Mouse (Mus musculus) stomach, postnatal 0 days (tissue): Measurements from ENCODE around the gene Cep162. TPM values are rescaled to one million over a fixed set of nuclear protein-coding genes. Genes with fewer than 3 reads are reported as not detected.

ENCODE experiments used
- ATAC-seq: fragments of 200-750 bp; cut with Nextera tagmentation; 2 replicates; pipeline ENCODE4 v1.8.0; 2017; ENCODE audit not compliant: low FRiP score, low TSS enrichment
- DNase-seq: peaks from one replicate; pipeline ENCODE4 v3.0.0-alpha.2; 2016; ENCODE audit warnings: low spot score
- H3K27ac ChIP-seq: fragments of 300-500 bp; sonication (generic); replicated peaks from 2 replicates; pipeline ENCODE4 v1.5.1; 2014; ENCODE audit warnings: mild to moderate bottlenecking, control low read depth
- H3K27me3 ChIP-seq: fragments of 300-500 bp; sonication (generic); 2 replicates; pipeline ENCODE4 v1.6.1; 2014; ENCODE audit warnings: low read length; ENCODE audit not compliant: control insufficient read depth, insufficient read depth
- H3K36me3 ChIP-seq: fragments of 300-500 bp; sonication (generic); 2 replicates; pipeline ENCODE4 v1.6.1; 2014; ENCODE audit warnings: low read length, mixed read lengths; ENCODE audit not compliant: control insufficient read depth, insufficient read depth
- H3K4me1 ChIP-seq: fragments of 300-500 bp; sonication (generic); replicated peaks from 2 replicates; pipeline ENCODE4 v1.6.1; 2014; ENCODE audit warnings: antibody characterized with exemption; ENCODE audit not compliant: control insufficient read depth, insufficient read depth
- H3K4me2 ChIP-seq: fragments of 300-500 bp; sonication (generic); replicated peaks from 2 replicates; pipeline ENCODE4 v1.6.1; 2014; ENCODE audit warnings: low read depth, mild to moderate bottlenecking, control low read depth, moderate library complexity
- H3K4me3 ChIP-seq: fragments of 300-500 bp; sonication (generic); 2 replicates; pipeline ENCODE4 v1.5.1; 2014; ENCODE audit warnings: low read depth, low read length, control low read depth
- H3K9ac ChIP-seq: fragments of 300-500 bp; sonication (generic); 2 replicates; pipeline ENCODE4 v1.6.1; 2014; ENCODE audit warnings: mild to moderate bottlenecking, low read length, control low read depth, mixed read lengths
- H3K9me3 ChIP-seq: fragments of 300-500 bp; sonication (generic); 2 replicates; pipeline ENCODE4 v1.6.1; 2016; ENCODE audit warnings: low read length; ENCODE audit not compliant: control insufficient read depth
- CTCF ChIP-seq: IDR thresholded peaks from 2 replicates; pipeline ENCODE4 v1.5.1; 2016; ENCODE audit warnings: antibody characterized with exemption, low read depth, mild to moderate bottlenecking, moderate library complexity
- EP300 ChIP-seq: optimal IDR thresholded peaks from 2 replicates; pipeline ENCODE3; 2016; ENCODE audit warnings: antibody characterized with exemption
- WGBS: fragments of 180-500 bp; shearing (Covaris S2); extraction: QIAGEN DNeasy Blood & Tissue Kit; methylation state at CpG from one replicate; pipeline ENCODE4 v1.1.7; 2014; 5-methylcytosine and 5-hydroxymethylcytosine counted together
- polyA plus RNA-seq: library from polyadenylated mRNA; unstranded; fragments of >200 nt; fragmentation: Nextera tagmentation; extraction: Ambion mirVana; gene quantifications from 2 replicates; pipeline ENCODE4 v1.2.1, GENCODE M21; 2015

Gene Cep162
- polyA plus RNA-seq, 1 experiment from 2014 or later = 1.8 TPM

GRCm38 (mm10) chr9:87247678-87248077 lies 7.7 kb downstream of the Cep162 start:
- Histone ChIP-seq H3K4me3 (no peak overlapping the region), H3K27ac (no peak overlapping the region), H3K27me3 (no peaks in the 10 kb centered on the region), H3K9me3 (no peaks in the 10 kb centered on the region), H3K36me3 (no peaks in the 10 kb centered on the region; the same call in 1 of the 2 replicates), H3K4me2 (no peak overlapping the region), H3K4me1 (no peaks in the 10 kb centered on the region), H3K9ac (no peak overlapping the region)
- DNase-seq (no peak), ATAC-seq (no peak)
- TF ChIP-seq CTCF (no peak), EP300 (no peak)
- 81% methylated on average over 1 of the region's 1 CpGs for WGBS

- DNase-seq (no peak), ATAC-seq (no peak)
- no peaks in the 10 kb centered on the region for H3K9me3 ChIP-seq
- H3K9ac ChIP-seq = no peak overlapping the region
- no peak overlapping the region for H3K27ac ChIP-seq
- TF ChIP-seq CTCF (no peak), EP300 (no peak)
- H3K27me3 ChIP-seq = no peaks in the 10 kb centered on the region
- no peak overlapping the region for H3K4me3 ChIP-seq
- WGBS = 75% methylated on average over 4 of the region's 4 CpGs
- H3K36me3 ChIP-seq = 0 out of 2 replicates have a peak, but pooled peaks cover 4% of the 10 kb centered on the region
- H3K4me2 ChIP-seq = no peak overlapping the region
- H3K4me1 ChIP-seq = no peaks in the 10 kb centered on the region
Measured at GRCm38 (mm10) chr9:87213204-87213603, 42.1 kb downstream of the Cep162 start.

- H3K4me2 ChIP-seq = no peak overlapping the region
- no peaks in the 10 kb centered on the region for H3K27me3 ChIP-seq
- peak; percentile 17 for DNase-seq
- H3K4me3 ChIP-seq = no peak overlapping the region
- no peak for TF ChIP-seq EP300
- TF ChIP-seq CTCF = no peak
- ATAC-seq = no peak
- no peak overlapping the region for H3K9ac ChIP-seq
- no peak overlapping the region for H3K27ac ChIP-seq
- no peaks in the 10 kb centered on the region for H3K9me3 ChIP-seq
- 81% methylated on average over 9 of the region's 9 CpGs for WGBS
- H3K4me1 ChIP-seq = no peaks in the 10 kb centered on the region
- H3K36me3 ChIP-seq = 0 out of 2 replicates have a peak, but pooled peaks cover 8% of the 10 kb centered on the region
Measured at GRCm38 (mm10) chr9:87210830-87211339, 44.5 kb downstream of the Cep162 start.

- 92% methylated on average over 6 of the region's 6 CpGs for WGBS
- TF ChIP-seq CTCF (no peak), EP300 (no peak)
Measured at GRCm38 (mm10) chr9:87202431-87202830, 52.9 kb downstream of the Cep162 start.

GRCm38 (mm10) chr9:87200919-87201318 lies 54.4 kb downstream of the Cep162 start:
- H3K27ac ChIP-seq = no peak overlapping the region
- H3K4me1 ChIP-seq = no peaks in the 10 kb centered on the region
- peaks cover 6% of the 10 kb centered on the region; the same call in 1 of the 2 replicates for H3K36me3 ChIP-seq
- no peaks in the 10 kb centered on the region for H3K27me3 ChIP-seq
- no peak for ATAC-seq
- TF ChIP-seq CTCF (no peak), EP300 (no peak)
- no peak overlapping the region for H3K4me3 ChIP-seq
- no peak overlapping the region for H3K9ac ChIP-seq
- H3K4me2 ChIP-seq = no peak overlapping the region
- no peak for DNase-seq
- 89% methylated on average over 4 of the region's 4 CpGs for WGBS
- no peaks in the 10 kb centered on the region for H3K9me3 ChIP-seq

More at GRCm38 (mm10) chr9:87202431-87202830, 52.9 kb downstream of the Cep162 start:
- Histone ChIP-seq H3K27me3 (no peaks in the 10 kb centered on the region), H3K4me3 (no peak overlapping the region), H3K9me3 (no peaks in the 10 kb centered on the region), H3K36me3 (peaks cover 12% of the 10 kb centered on the region; the same call in 1 of the 2 replicates), H3K9ac (no peak overlapping the region), H3K27ac (no peak overlapping the region), H3K4me1 (no peaks in the 10 kb centered on the region), H3K4me2 (no peak overlapping the region)
- ATAC-seq = no peak
- no peak for DNase-seq

GRCm38 (mm10) chr9:87200426-87200825 lies 54.9 kb downstream of the Cep162 start:
- ATAC-seq = no peak

More at GRCm38 (mm10) chr9:87200426-87200825, 54.9 kb downstream of the Cep162 start:
- TF ChIP-seq EP300 = no peak
- TF ChIP-seq CTCF = no peak
- no peaks in the 10 kb centered on the region for H3K9me3 ChIP-seq
- H3K4me1 ChIP-seq = no peaks in the 10 kb centered on the region
- WGBS = 86% methylated on average over 5 of the region's 5 CpGs
- H3K27ac ChIP-seq = no peak overlapping the region
- DNase-seq = no peak
- H3K36me3 ChIP-seq = peaks cover 6% of the 10 kb centered on the region; the same call in 1 of the 2 replicates
- no peak overlapping the region for H3K9ac ChIP-seq
- no peak overlapping the region for H3K4me3 ChIP-seq
- no peak overlapping the region for H3K4me2 ChIP-seq
- no peaks in the 10 kb centered on the region for H3K27me3 ChIP-seq
